Mouse (Mus musculus) stomach, embryonic 16.5 days (tissue): ENCODE data around the gene Entpd3. TPM values are rescaled to one million over a fixed set of nuclear protein-coding genes. Genes with fewer than 3 reads are reported as not detected.

Experiments
- ATAC-seq: fragments of 200-750 bp; cut with Nextera tagmentation; 2 replicates; pipeline ENCODE4 v1.8.0; 2017; ENCODE audit warnings: moderate number of reproducible peaks, moderate TSS enrichment; ENCODE audit not compliant: insufficient read depth, low FRiP score
- H3K27ac ChIP-seq: fragments of 300-500 bp; sonication (generic); 2 replicates; pipeline ENCODE4 v1.5.1; 2014; ENCODE audit warnings: low read length
- H3K27me3 ChIP-seq: fragments of 300-500 bp; sonication (generic); 2 replicates; pipeline ENCODE4 v1.6.1; 2014; ENCODE audit warnings: low read length, control low read depth, mixed read lengths; ENCODE audit not compliant: control insufficient read depth, insufficient read depth
- H3K36me3 ChIP-seq: fragments of 300-500 bp; sonication (generic); 2 replicates; pipeline ENCODE4 v1.6.1; 2014; ENCODE audit warnings: low read length; ENCODE audit not compliant: control insufficient read depth, insufficient read depth
- H3K4me1 ChIP-seq: fragments of 300-500 bp; sonication (generic); 2 replicates; pipeline ENCODE4 v1.6.1; 2014; ENCODE audit warnings: low read length, control low read depth, mixed read lengths; ENCODE audit not compliant: control insufficient read depth, insufficient read depth
- H3K4me2 ChIP-seq: fragments of 300-500 bp; sonication (generic); 2 replicates; pipeline ENCODE4 v1.6.1; 2014; ENCODE audit warnings: low read depth, low read length, mixed read lengths
- H3K4me3 ChIP-seq: fragments of 300-500 bp; sonication (generic); replicated peaks from 2 replicates; pipeline ENCODE4 v1.5.1; 2014; ENCODE audit warnings: mild to moderate bottlenecking, low read length
- H3K9ac ChIP-seq: fragments of 300-500 bp; sonication (generic); 2 replicates; pipeline ENCODE4 v1.6.1; 2014; ENCODE audit warnings: low read length
- H3K9me3 ChIP-seq: fragments of 300-500 bp; sonication (generic); replicated peaks from 2 replicates; pipeline ENCODE4 v1.6.1; 2016; ENCODE audit warnings: low read length, control low read depth; ENCODE audit not compliant: control insufficient read depth
- WGBS: fragments of 180-500 bp; shearing (Covaris S2); extraction: QIAGEN DNeasy Blood & Tissue Kit; methylation state at CpG from one replicate; pipeline ENCODE4 v1.1.7; 2014; 5-methylcytosine and 5-hydroxymethylcytosine counted together
- polyA plus RNA-seq: library from polyadenylated mRNA; unstranded; fragments of >200 nt; fragmentation: Nextera tagmentation; extraction: Ambion mirVana; gene quantifications from 2 replicates; pipeline ENCODE4 v1.2.1, GENCODE M21; 2015

Gene Entpd3
- polyA plus RNA-seq, 1 experiment from 2014 or later = 5.6 TPM

GRCm38 (mm10) chr9:120502013-120502412, 37.6 kb upstream of the Entpd3 start:
- WGBS = 6% methylated on average over 8 of the region's 8 CpGs
- H3K4me1 ChIP-seq = no peaks in the 10 kb centered on the region

GRCm38 (mm10) chr9:120504423-120504822, 35.2 kb upstream of the Entpd3 start:
- Histone ChIP-seq H3K27me3 (no peaks in the 10 kb centered on the region), H3K36me3 (no peaks in the 10 kb centered on the region), H3K4me2 (no peak overlapping the region), H3K9ac (no peak overlapping the region), H3K27ac (no peak overlapping the region), H3K4me1 (no peaks in the 10 kb centered on the region), H3K4me3 (no peak overlapping the region), H3K9me3 (0 out of 2 replicates have a peak, but pooled peaks cover 7% of the 10 kb centered on the region)
- 82% methylated on average over 2 of the region's 2 CpGs for WGBS
- ATAC-seq = no peak

More at GRCm38 (mm10) chr9:120502013-120502412, 37.6 kb upstream of the Entpd3 start:
- H3K9ac ChIP-seq = peak overlapping the region; percentile 36; the same call in 1 of the 2 replicates
- H3K27ac ChIP-seq = no peak overlapping the region
- H3K36me3 ChIP-seq = no peaks in the 10 kb centered on the region
- no peaks in the 10 kb centered on the region for H3K27me3 ChIP-seq
- ATAC-seq = peak; percentile 37; the same call in 1 of the 2 replicates
- H3K9me3 ChIP-seq = 0 out of 2 replicates have a peak, but pooled peaks cover 7% of the 10 kb centered on the region
- H3K4me3 ChIP-seq = no peak overlapping the region
- no peak overlapping the region for H3K4me2 ChIP-seq

- Histone ChIP-seq H3K9me3 (0 out of 2 replicates have a peak, but pooled peaks cover 2% of the 10 kb centered on the region), H3K4me1 (no peaks in the 10 kb centered on the region), H3K36me3 (no peaks in the 10 kb centered on the region), H3K27ac (no peak overlapping the region), H3K27me3 (no peaks in the 10 kb centered on the region), H3K9ac (no peak overlapping the region), H3K4me2 (no peak overlapping the region), H3K4me3 (no peak overlapping the region)
- WGBS = 80% methylated on average over 3 of the region's 3 CpGs
- no peak for ATAC-seq
Observed at GRCm38 (mm10) chr9:120511781-120512180, 27.8 kb upstream of the Entpd3 start.

GRCm38 (mm10) chr9:120516720-120517119, 22.9 kb upstream of the Entpd3 start:
- Histone ChIP-seq H3K27ac (no peak overlapping the region), H3K9ac (no peak overlapping the region), H3K36me3 (no peaks in the 10 kb centered on the region), H3K9me3 (no peaks in the 10 kb centered on the region), H3K4me2 (no peak overlapping the region), H3K4me3 (no peak overlapping the region), H3K27me3 (no peaks in the 10 kb centered on the region), H3K4me1 (no peaks in the 10 kb centered on the region)
- 66% methylated on average over 8 of the region's 8 CpGs for WGBS
- no peak for ATAC-seq

- Histone ChIP-seq H3K4me1 (no peaks in the 10 kb centered on the region), H3K4me3 (no peak overlapping the region), H3K9ac (no peak overlapping the region), H3K27me3 (no peaks in the 10 kb centered on the region), H3K9me3 (no peaks in the 10 kb centered on the region), H3K36me3 (no peaks in the 10 kb centered on the region), H3K4me2 (no peak overlapping the region), H3K27ac (no peak overlapping the region)
- WGBS = 67% methylated on average over 3 of the region's 3 CpGs
- ATAC-seq = no peak
Observed at GRCm38 (mm10) chr9:120518946-120519345, 20.7 kb upstream of the Entpd3 start.

GRCm38 (mm10) chr9:120519469-120520125, 20.0 kb upstream of the Entpd3 start:
- 38% methylated on average over 19 of the region's 19 CpGs for WGBS
- Histone ChIP-seq H3K9ac (no peak overlapping the region), H3K4me2 (no peak overlapping the region; the same call in 1 of the 2 replicates)

GRCm38 (mm10) chr9:120521161-120521560, 18.5 kb upstream of the Entpd3 start:
- no peaks in the 10 kb centered on the region for H3K9me3 ChIP-seq
- WGBS = 67% methylated on average over 1 of the region's 1 CpGs
- no peaks in the 10 kb centered on the region for H3K4me1 ChIP-seq
- H3K27me3 ChIP-seq = no peaks in the 10 kb centered on the region
- ATAC-seq = no peak
- H3K4me3 ChIP-seq = no peak overlapping the region
- H3K9ac ChIP-seq = no peak overlapping the region
- H3K27ac ChIP-seq = no peak overlapping the region
- H3K4me2 ChIP-seq = no peak overlapping the region
- no peaks in the 10 kb centered on the region for H3K36me3 ChIP-seq

More at GRCm38 (mm10) chr9:120519469-120520125, 20.0 kb upstream of the Entpd3 start:
- Histone ChIP-seq H3K9me3 (no peaks in the 10 kb centered on the region), H3K36me3 (no peaks in the 10 kb centered on the region), H3K4me1 (no peaks in the 10 kb centered on the region), H3K4me3 (no peak overlapping the region), H3K27ac (no peak overlapping the region), H3K27me3 (no peaks in the 10 kb centered on the region)
- ATAC-seq = no peak

GRCm38 (mm10) chr9:120527270-120527669, 12.3 kb upstream of the Entpd3 start:
- 68% methylated on average over 4 of the region's 4 CpGs for WGBS
- no peaks in the 10 kb centered on the region for H3K4me1 ChIP-seq
- no peak overlapping the region for H3K9ac ChIP-seq
- H3K36me3 ChIP-seq = no peaks in the 10 kb centered on the region
- ATAC-seq = peak; percentile 62; the same call in 1 of the 2 replicates
- no peak overlapping the region for H3K4me3 ChIP-seq
- H3K4me2 ChIP-seq = no peak overlapping the region
- no peaks in the 10 kb centered on the region for H3K27me3 ChIP-seq
- peak overlapping the region; percentile 58 for H3K27ac ChIP-seq
- no peaks in the 10 kb centered on the region for H3K9me3 ChIP-seq

- no peak overlapping the region for H3K4me3 ChIP-seq
- no peak overlapping the region for H3K27ac ChIP-seq
- H3K27me3 ChIP-seq = no peaks in the 10 kb centered on the region
- ATAC-seq = no peak
- H3K9me3 ChIP-seq = no peaks in the 10 kb centered on the region
- no peak overlapping the region for H3K9ac ChIP-seq
- WGBS = 87% methylated on average over 8 of the region's 8 CpGs
- no peak overlapping the region for H3K4me2 ChIP-seq
- no peaks in the 10 kb centered on the region for H3K36me3 ChIP-seq
- no peaks in the 10 kb centered on the region for H3K4me1 ChIP-seq
Observed at GRCm38 (mm10) chr9:120527919-120528318, 11.7 kb upstream of the Entpd3 start.
